Mouse (Mus musculus) central nervous system, embryonic 14 days (tissue): ENCODE results near the gene Ppp4r1. TPM values are rescaled to one million over a fixed set of nuclear protein-coding genes. Genes with fewer than 3 reads are reported as not detected.

Experiments used
- polyA plus RNA-seq: library from polyadenylated mRNA; depleted of rRNA; stranded (reverse); fragments of >200 nt; gene quantifications from 2 replicates; pipeline ENCODE4 v1.2.3, GENCODE M21; 2012; rRNA removed

Ppp4r1 gene
- polyA plus RNA-seq = 92.1 and 97.4 TPM in 2 replicates

DNA sequence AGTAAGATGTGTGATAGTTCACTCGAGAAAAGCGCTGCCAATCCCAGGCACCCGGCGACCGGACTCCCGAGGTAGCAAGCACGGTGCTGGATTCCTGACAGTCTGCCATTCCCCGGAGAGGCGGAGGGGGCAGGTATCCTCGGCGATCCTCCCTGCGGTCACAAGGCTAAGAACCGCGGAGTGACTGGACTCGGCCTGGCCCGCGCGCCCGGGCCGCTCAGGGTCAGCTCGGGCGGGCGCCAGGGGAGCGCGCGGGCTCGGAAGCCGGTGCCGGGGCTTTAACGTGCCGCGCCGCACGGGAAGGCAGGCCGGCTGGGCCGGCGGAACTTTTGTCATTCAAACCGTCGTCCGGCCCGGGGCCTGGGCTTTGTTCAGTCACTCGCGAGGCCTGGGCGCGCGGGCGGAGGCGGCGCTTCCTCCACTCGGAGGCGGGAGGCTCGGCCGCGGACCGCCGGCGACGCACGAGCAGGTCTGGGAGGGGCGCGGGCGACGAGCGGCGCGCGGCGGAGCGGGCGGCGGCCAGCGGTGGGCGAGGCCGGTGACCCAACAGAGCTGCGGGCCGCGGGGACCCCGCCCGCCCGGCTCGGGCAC lies at the start of gene Ppp4r1:
Gene Ppp4r1 (plus strand): TSS at position 23 of the 591 bp plus-strand sequence.

DNA sequence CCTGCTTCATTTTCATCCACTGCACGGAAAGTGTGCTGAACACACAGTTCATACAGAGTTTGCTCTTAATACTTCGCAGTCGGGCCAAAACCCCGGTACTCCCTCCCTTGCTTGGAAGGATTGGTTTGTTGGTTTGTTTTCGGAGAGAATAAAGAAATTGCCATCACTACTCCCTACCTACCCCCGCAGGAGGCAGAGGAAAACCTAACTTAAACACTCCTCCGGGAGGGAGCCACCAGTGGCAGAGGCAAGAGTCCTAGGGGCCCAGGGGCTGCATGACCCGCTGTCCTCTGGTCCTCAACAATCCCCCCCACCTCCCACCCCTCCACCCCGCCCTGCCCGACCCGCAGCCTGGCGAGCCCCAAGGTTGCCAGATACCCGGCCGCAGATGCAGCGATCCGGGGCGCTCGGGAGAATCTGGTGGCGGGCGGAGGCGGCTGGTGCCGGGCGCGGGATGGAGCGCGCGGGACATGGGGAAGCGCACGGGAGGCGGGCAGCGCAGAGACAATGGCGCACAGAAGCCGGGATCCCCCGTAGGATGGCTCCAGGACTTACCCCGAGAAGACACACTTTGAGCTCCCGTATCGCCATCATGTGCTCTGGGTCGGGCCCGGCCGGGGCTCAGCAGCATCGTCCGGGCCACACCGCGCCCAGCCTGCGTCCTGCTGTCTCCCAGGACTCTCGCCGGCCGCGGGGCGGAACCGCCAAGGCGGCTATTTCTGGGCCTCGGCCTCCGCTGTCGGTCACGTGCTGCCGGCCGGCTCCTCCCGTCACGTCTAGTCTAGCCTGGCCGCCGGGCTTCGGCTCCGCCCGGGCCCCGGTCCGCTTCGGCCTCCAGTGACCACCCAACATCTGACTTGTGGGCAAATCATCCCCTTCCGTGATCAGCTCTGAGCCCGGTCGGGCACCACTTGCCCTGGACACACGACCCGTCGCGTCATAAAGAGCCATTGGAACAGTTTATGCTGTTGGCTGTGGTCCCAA lies 10.1 kb upstream of the Ppp4r1 start, which contains the start of gene Rab31:
Gene Rab31 (minus strand): TSS at position 802 of the 984 bp plus-strand sequence.

DNA sequence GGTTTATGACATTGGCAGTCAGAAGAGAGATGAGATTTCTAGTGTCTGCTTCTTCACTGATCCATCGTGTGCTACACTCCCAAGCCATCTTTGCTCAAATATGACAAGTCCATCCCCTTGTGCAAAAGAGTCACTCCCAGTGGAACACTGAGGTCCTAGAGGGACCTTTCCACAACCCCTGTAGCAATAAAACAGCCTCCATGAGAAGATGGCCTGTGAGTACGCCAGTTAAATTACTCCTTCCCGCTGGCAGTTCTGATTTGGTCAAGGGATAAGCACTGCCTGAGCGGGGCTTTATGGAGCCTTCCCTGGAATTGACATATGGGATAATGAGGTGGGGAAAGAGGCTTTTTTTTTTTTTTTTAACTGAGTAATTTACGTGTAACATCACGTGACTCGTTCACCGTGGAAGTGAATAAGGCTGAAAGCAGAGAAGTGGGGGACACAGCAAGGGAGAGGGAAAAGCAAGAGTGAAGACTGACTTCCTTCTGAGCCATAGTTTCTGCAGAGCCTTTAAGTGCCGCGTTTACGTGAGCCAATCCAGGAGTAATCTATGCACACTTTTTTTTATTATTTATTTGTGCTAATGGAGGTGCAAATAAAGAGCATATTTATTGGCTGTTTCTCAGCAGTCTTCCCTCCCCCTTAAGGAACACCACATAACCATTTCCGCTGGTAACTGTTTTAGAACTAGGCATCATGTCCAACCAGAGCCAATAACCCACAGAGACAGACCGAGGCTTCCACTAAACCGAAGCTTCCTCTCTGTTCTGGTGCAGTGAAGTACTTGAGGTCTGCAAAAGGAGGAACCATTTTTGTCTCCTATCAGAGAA lies 103.5 kb downstream of the Ppp4r1 start, which contains the start of gene Ralbp1:
Gene Ralbp1 (minus strand): TSS at position 102 of the 833 bp plus-strand sequence.

Other genes starting within 250 kb of the Ppp4r1 start
- 0.20 and 0.23 TPM in 2 replicates for gene Tmem232, start 241.8 kb upstream of the Ppp4r1 start, polyA plus RNA-seq
- 67.2 and 76.5 TPM in 2 replicates for gene Vapa, start 169.0 kb upstream of the Ppp4r1 start, polyA plus RNA-seq
- gene Txndc2, start 140.4 kb upstream of the Ppp4r1 start, polyA plus RNA-seq = 0.04 and 0.18 TPM in 2 replicates
- 44.1 and 45.6 TPM in 2 replicates for gene Rab31, start 9.8 kb upstream of the Ppp4r1 start, polyA plus RNA-seq
- gene Ralbp1, start 103.2 kb downstream of the Ppp4r1 start, polyA plus RNA-seq = 34.6 and 35.9 TPM in 2 replicates
- 53.0 and 56.2 TPM in 2 replicates for gene Twsg1, start 168.7 kb downstream of the Ppp4r1 start, polyA plus RNA-seq